Mouse (Mus musculus) NIH3T3 (cell line): Measurements from ENCODE around the gene Proser1.
A peak's percentile ranks its signal among the peaks of the same experiment; 100 is the strongest.

Experiments used
- DNase-seq: peaks from one replicate; pipeline ENCODE4 v3.0.0-alpha.2; 2012; ENCODE audit warnings: low read depth

Proser1 gene

GRCm38 (mm10) chr3:53466481-53466880, 3.0 kb downstream of the Proser1 start:
- DNase-seq: no peak

- DNase-seq: no peak
Observed at GRCm38 (mm10) chr3:53467356-53467755, 3.9 kb downstream of the Proser1 start.

- no peak for DNase-seq
Observed at GRCm38 (mm10) chr3:53469650-53470049, 6.2 kb downstream of the Proser1 start.

- DNase-seq: no peak
Observed at GRCm38 (mm10) chr3:53472061-53472460, 8.6 kb downstream of the Proser1 start.

GRCm38 (mm10) chr3:53474179-53474578, 10.7 kb downstream of the Proser1 start:
- DNase-seq: no peak

GRCm38 (mm10) chr3:53475889-53476288, 12.4 kb downstream of the Proser1 start:
- DNase-seq: peak; percentile 56

- DNase-seq: no peak
Observed at GRCm38 (mm10) chr3:53477468-53477867, 14.0 kb downstream of the Proser1 start.

GRCm38 (mm10) chr3:53478419-53479046, 15.1 kb downstream of the Proser1 start:
- DNase-seq: no peak

- no peak for DNase-seq
Observed at GRCm38 (mm10) chr3:53483414-53484059, 20.1 kb downstream of the Proser1 start.

GRCm38 (mm10) chr3:53486561-53486960, 23.1 kb downstream of the Proser1 start:
- no peak for DNase-seq

- DNase-seq: no peak
Observed at GRCm38 (mm10) chr3:53486996-53487576, 23.6 kb downstream of the Proser1 start.

- DNase-seq: no peak
Observed at GRCm38 (mm10) chr3:53488353-53488752, 24.9 kb downstream of the Proser1 start, which contains the start of gene Stoml3. Stoml3 (plus strand) TSS chr3:53488653.

GRCm38 (mm10) chr3:53498351-53498905, 35.0 kb downstream of the Proser1 start:
- DNase-seq: no peak

- DNase-seq: peak; percentile 48
Observed at GRCm38 (mm10) chr3:53502428-53502827, 39.0 kb downstream of the Proser1 start.

GRCm38 (mm10) chr3:53513096-53513495, 49.6 kb downstream of the Proser1 start:
- DNase-seq: no peak

- no peak for DNase-seq
Observed at GRCm38 (mm10) chr3:53514221-53515065, 51.0 kb downstream of the Proser1 start.

- no peak for DNase-seq
Observed at GRCm38 (mm10) chr3:53522794-53523193, 59.3 kb downstream of the Proser1 start.

- peak; percentile 38 for DNase-seq
Observed at GRCm38 (mm10) chr3:53525737-53526136, 62.3 kb downstream of the Proser1 start.

- no peak for DNase-seq
Observed at GRCm38 (mm10) chr3:53530305-53530704, 66.8 kb downstream of the Proser1 start.
